Mouse (Mus musculus) left cerebral cortex, adult 18-20 months (tissue): ENCODE results near the gene Folh1. TPM values are rescaled to one million over a fixed set of nuclear protein-coding genes. Genes with fewer than 3 reads are reported as not detected.
A peak's percentile ranks its signal among the peaks of the same experiment; 100 is the strongest.
"Not testable (repeated sequence)": the region's sequence is repeated elsewhere in the genome, so short reads cannot be mapped to it uniquely, and the experiment has no call there.

ENCODE experiments used
- DNase-seq, 2 experiments: peaks; one replicate each; pipeline ENCODE4 v3.0.0; 2021 to 2022; ENCODE audit warnings: low spot score in 2 of 2, mixed read lengths in 1 of 2
- long read RNA-seq, 2 experiments: library from polyadenylated mRNA; stranded (forward); transcript quantifications; one replicate each; pipeline ENCODE4 v2.0.0; 2021
- total RNA-seq, 2 experiments: library from RNA; stranded (reverse); gene quantifications; 2 replicates each; pipeline ENCODE4 v1.2.3; 2021

Gene Folh1
- 1 to 10 TPM; 5.9 to 6.1 TPM for total RNA-seq
- long read RNA-seq, experiment 1, partial matches to known transcripts = 0 of 2 reads
- long read RNA-seq, experiment 1, other reads (novel, unspliced or antisense) = 1 of 2 reads
- long read RNA-seq, experiment 2, partial matches to known transcripts = 1 of 2 reads
- long read RNA-seq, experiment 2, other reads (novel, unspliced or antisense) = 0 of 2 reads

DNA sequence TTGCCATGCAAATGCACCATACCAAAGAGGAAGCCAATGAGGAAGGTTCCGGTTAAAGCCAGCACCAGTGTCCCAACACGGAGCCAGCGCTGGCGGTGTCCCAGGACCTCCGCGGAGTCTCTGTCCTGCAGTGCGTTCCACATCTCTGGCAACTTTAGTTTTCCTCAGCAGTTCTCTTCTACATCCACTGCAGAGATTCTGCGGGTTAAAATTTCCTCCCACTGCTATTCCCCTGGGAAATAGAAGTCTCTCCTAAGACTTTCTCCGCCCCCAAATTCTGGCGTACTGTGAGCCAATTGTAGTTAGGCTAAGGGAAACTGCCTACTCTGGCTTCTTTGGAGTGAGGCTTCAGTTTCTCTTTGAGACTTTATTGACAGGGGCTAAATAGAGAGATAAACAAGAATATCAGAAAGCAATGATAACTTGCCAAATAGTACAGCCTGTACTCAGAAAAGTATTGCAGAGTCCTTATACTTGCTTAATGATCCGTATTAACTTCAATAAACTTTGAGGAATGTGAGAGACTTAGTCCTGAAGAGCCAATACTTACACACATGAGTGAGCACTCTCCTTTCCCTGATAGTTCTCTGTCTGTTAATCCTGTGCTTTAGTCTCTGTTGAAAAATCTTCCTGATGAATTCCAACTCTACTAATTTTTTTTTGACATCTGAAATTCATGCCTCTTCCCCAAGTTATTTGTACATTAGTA, at the start of gene Folh1:
TSS of gene Folh1 (minus strand) at position 327 of the 709 bp plus-strand sequence.
- DNase-seq = peak; percentile 7 to 20

- no peak for DNase-seq
These were observed 40.7 kb upstream of the Folh1 start for GRCm38 (mm10) chr7:86816466-86816865.

GRCm38 (mm10) chr7:86815716-86816115, 40.0 kb upstream of the Folh1 start:
- not testable (repeated sequence) for DNase-seq

DNA sequence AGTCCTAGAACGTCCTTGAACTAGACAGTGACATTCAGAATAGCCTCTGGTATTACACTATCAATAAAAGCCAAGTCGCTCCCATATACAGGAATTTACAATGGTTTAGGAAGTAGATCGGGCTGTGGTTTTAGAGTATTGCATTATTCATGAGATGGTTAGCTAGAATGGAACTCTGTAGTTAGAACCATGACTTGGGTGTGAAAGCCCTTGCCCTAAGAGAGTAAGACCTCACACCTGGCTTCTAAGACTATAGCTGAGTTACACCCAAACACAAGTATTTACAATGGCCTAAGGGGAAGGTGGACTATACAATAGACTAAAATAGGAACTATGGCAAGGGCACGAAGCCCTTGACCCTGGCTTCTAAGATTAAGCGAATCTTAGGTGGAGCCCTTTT, 39.5 kb upstream of the Folh1 start:
- DNase-seq = not testable (repeated sequence)

DNA sequence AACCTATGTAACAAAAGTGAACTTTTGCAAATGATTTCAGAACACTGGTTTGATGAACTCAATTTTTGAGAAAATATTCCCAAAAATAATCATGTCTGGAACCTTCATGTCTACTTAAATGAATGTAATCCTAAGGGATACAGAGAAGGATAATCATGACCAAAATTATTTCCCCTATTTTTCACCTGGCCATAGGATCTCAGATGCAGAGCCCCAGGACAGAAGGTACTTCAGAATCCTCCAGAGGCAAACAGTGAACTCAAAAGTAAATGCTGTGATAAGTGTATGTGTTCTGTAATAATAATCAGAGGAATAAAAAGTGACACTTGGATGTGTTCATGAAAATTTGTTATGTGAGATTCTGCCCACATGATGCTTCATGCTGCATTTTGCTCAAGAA, 19.0 kb upstream of the Folh1 start, which contains the start of gene Vmn2r77:
TSS of gene Vmn2r77 (plus strand) at position 301 of the 400 bp plus-strand sequence.
- no peak for DNase-seq

DNA sequence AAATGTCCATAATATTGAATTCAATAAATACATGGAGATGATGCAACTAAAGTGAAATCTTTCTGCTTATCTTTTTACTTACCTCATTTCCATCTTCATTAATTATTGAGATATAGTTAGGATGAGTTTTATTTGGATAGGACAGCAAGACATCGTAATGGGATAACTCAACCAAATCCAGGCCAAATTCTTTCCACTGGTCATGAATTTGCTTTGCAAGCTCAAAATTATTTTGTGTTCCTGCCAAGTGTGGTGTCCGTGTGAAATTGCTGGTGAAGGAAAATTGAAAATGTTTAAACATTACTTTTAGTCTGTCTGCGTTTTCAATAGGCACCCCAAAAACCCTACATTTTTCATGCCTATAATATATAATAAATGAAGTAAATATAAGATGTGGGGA, 4.1 kb downstream of the Folh1 start:
- DNase-seq = no peak

GRCm38 (mm10) chr7:86764628-86765027, 11.1 kb downstream of the Folh1 start:
- no peak for DNase-seq

DNA sequence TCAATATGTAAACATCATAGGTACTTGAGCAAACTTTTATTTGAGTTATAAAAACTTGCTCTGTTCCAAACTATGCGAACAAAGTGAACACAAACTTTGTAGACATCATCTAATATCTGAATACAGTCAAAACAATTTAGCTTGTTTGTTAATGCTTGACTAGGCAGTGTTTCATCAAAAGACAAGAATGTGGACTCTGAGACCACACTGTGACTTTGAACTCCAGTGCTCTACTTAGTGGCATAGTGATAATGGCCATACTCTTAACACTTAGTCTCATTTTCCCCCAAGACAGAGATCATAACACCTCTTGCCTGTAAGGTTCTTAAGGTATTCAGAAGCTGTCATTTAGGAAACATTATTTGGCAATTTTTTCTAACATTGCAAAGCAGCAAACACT, 15.0 kb downstream of the Folh1 start:
- DNase-seq = no peak

GRCm38 (mm10) chr7:86725013-86725412, 50.7 kb downstream of the Folh1 start:
- no peak for DNase-seq

GRCm38 (mm10) chr7:86688030-86688429, 87.7 kb downstream of the Folh1 start, which contains the start of gene Olfr292:
Gene Olfr292, plus strand, starts transcription at chr7:86688330.
- no peak for DNase-seq

Other genes with a start within 250 kb of the Folh1 start
- gene Olfr295, start 192.1 kb downstream of the Folh1 start, total RNA-seq = not detected
- gene Olfr294, start 159.3 kb downstream of the Folh1 start, total RNA-seq = not detected
- not detected for gene Olfr293, start 126.9 kb downstream of the Folh1 start, total RNA-seq
- gene Olfr292, start 87.6 kb downstream of the Folh1 start, total RNA-seq = not detected
- gene Vmn2r77, start 19.1 kb upstream of the Folh1 start, total RNA-seq = not detected
- not detected for gene Vmn2r78, start 139.2 kb upstream of the Folh1 start, total RNA-seq
- gene Vmn2r79, start 220.2 kb upstream of the Folh1 start, total RNA-seq = not detected